Mouse (Mus musculus) lung, embryonic 15.5 days (tissue): ENCODE measurements at regions not wholly inside any gene's neighbourhood (a gene's known extent, or its start where the extent isn't known, plus 50 kb on each side); places are given as distances from the start of the nearest gene placed in this dataset.
"Not testable (repeated sequence)": the region's sequence is repeated elsewhere in the genome, so short reads cannot be mapped to it uniquely, and the experiment has no call there.

ENCODE experiments used
- ATAC-seq: fragments of 200-750 bp; cut with Nextera tagmentation; 2 replicates; pipeline ENCODE4 v1.8.0; 2017; ENCODE audit warnings: moderate number of reproducible peaks, borderline replicate concordance; ENCODE audit not compliant: low FRiP score, low TSS enrichment; ENCODE audit errors: extremely low read depth
- H3K27ac ChIP-seq: fragments of 300-500 bp; sonication (generic); 2 replicates; pipeline ENCODE4 v1.5.1; 2015; ENCODE audit warnings: moderate library complexity, mild to moderate bottlenecking, inconsistent platforms
- H3K27me3 ChIP-seq: fragments of 300-500 bp; sonication (generic); 2 replicates; pipeline ENCODE4 v1.6.1; 2015; ENCODE audit warnings: inconsistent platforms
- H3K36me3 ChIP-seq: fragments of 300-500 bp; sonication (generic); 2 replicates; pipeline ENCODE4 v1.6.1; 2015; ENCODE audit warnings: inconsistent platforms
- H3K4me1 ChIP-seq: fragments of 300-500 bp; sonication (generic); 2 replicates; pipeline ENCODE4 v1.6.1; 2015; ENCODE audit warnings: inconsistent platforms
- H3K4me2 ChIP-seq: fragments of 300-500 bp; sonication (generic); 2 replicates; pipeline ENCODE4 v1.6.1; 2015; ENCODE audit warnings: inconsistent platforms, mild to moderate bottlenecking, moderate library complexity
- H3K4me3 ChIP-seq: fragments of 300-500 bp; sonication (generic); 2 replicates; pipeline ENCODE4 v1.5.1; 2015; ENCODE audit warnings: mild to moderate bottlenecking, inconsistent platforms
- H3K9ac ChIP-seq: fragments of 300-500 bp; sonication (generic); 2 replicates; pipeline ENCODE4 v1.6.1; 2015; ENCODE audit warnings: inconsistent platforms
- H3K9me3 ChIP-seq: fragments of 300-500 bp; sonication (generic); 2 replicates; pipeline ENCODE4 v1.6.1; 2016; ENCODE audit warnings: inconsistent platforms
- WGBS: fragments of 180-500 bp; shearing (Covaris S2); methylation state at CpG from one replicate; pipeline ENCODE4 v1.1.7; 2015; 5-methylcytosine and 5-hydroxymethylcytosine counted together

GRCm38 (mm10) chr7:129750936-129751335 is 159.3 kb downstream of the Wdr11 start:
- no peak overlapping the region for H3K4me2 ChIP-seq
- H3K9me3 ChIP-seq = no peaks in the 10 kb centered on the region; the same call in 1 of the 2 replicates
- no peak overlapping the region for H3K9ac ChIP-seq
- H3K4me1 ChIP-seq = peaks cover 24% of the 10 kb centered on the region
- no peak for ATAC-seq
- H3K27me3 ChIP-seq = no peaks in the 10 kb centered on the region
- peak overlapping the region; percentile 25 for H3K27ac ChIP-seq
- no peaks in the 10 kb centered on the region for H3K36me3 ChIP-seq
- no peak overlapping the region for H3K4me3 ChIP-seq

- ATAC-seq = no peak
- H3K4me1 ChIP-seq = peaks cover 20% of the 10 kb centered on the region
- H3K4me3 ChIP-seq = no peak overlapping the region
- no peaks in the 10 kb centered on the region for H3K9me3 ChIP-seq
- H3K9ac ChIP-seq = no peak overlapping the region
- H3K27ac ChIP-seq = no peak overlapping the region
- no peak overlapping the region for H3K4me2 ChIP-seq
- H3K36me3 ChIP-seq = no peaks in the 10 kb centered on the region
- WGBS = 71% methylated on average over 5 of the region's 5 CpGs
- no peaks in the 10 kb centered on the region for H3K27me3 ChIP-seq
Measured at GRCm38 (mm10) chr7:129754737-129755136, 163.1 kb downstream of the Wdr11 start.

GRCm38 (mm10) chr7:129756138-129756537 is 164.5 kb downstream of the Wdr11 start:
- Histone ChIP-seq H3K36me3 (no peaks in the 10 kb centered on the region), H3K4me2 (no peak overlapping the region), H3K9ac (no peak overlapping the region), H3K4me3 (no peak overlapping the region), H3K27ac (peak overlapping the region; percentile 75), H3K27me3 (no peaks in the 10 kb centered on the region), H3K4me1 (peaks cover 13% of the 10 kb centered on the region), H3K9me3 (no peaks in the 10 kb centered on the region)
- ATAC-seq = peak; percentile 72
- WGBS = 32% methylated on average over 6 of the region's 6 CpGs

GRCm38 (mm10) chr7:129759848-129760247 is 168.2 kb downstream of the Wdr11 start:
- 78% methylated on average over 4 of the region's 4 CpGs for WGBS
- no peak for ATAC-seq

GRCm38 (mm10) chr7:129760386-129760785 is 168.7 kb downstream of the Wdr11 start:
- H3K4me2 ChIP-seq = no peak overlapping the region
- no peaks in the 10 kb centered on the region for H3K27me3 ChIP-seq
- no peaks in the 10 kb centered on the region for H3K9me3 ChIP-seq
- ATAC-seq = no peak
- peaks cover 30% of the 10 kb centered on the region for H3K4me1 ChIP-seq
- no peak overlapping the region for H3K4me3 ChIP-seq
- no peaks in the 10 kb centered on the region for H3K36me3 ChIP-seq
- 73% methylated on average over 2 of the region's 2 CpGs for WGBS
- no peak overlapping the region for H3K9ac ChIP-seq
- 0 out of 2 replicates have a peak overlapping the region, but pooled peaks have one; percentile 17 for H3K27ac ChIP-seq

More at GRCm38 (mm10) chr7:129759848-129760247, 168.2 kb downstream of the Wdr11 start:
- Histone ChIP-seq H3K4me3 (no peak overlapping the region), H3K4me2 (no peak overlapping the region), H3K27me3 (no peaks in the 10 kb centered on the region), H3K27ac (no peak overlapping the region), H3K36me3 (no peaks in the 10 kb centered on the region), H3K9ac (no peak overlapping the region), H3K4me1 (peaks cover 29% of the 10 kb centered on the region), H3K9me3 (no peaks in the 10 kb centered on the region)

GRCm38 (mm10) chr7:129763754-129764153 is 172.1 kb downstream of the Wdr11 start:
- Histone ChIP-seq H3K9ac (no peak overlapping the region), H3K27me3 (no peaks in the 10 kb centered on the region), H3K9me3 (no peaks in the 10 kb centered on the region), H3K27ac (0 out of 2 replicates have a peak overlapping the region, but pooled peaks have one; percentile 39), H3K4me1 (peaks cover 22% of the 10 kb centered on the region), H3K36me3 (no peaks in the 10 kb centered on the region), H3K4me2 (no peak overlapping the region), H3K4me3 (no peak overlapping the region)
- no peak for ATAC-seq
- 13% methylated on average over 5 of the region's 5 CpGs for WGBS

GRCm38 (mm10) chr7:129764456-129764970 is 172.8 kb downstream of the Wdr11 start:
- H3K36me3 ChIP-seq = no peaks in the 10 kb centered on the region
- no peak overlapping the region for H3K27ac ChIP-seq
- H3K27me3 ChIP-seq = no peaks in the 10 kb centered on the region
- H3K9me3 ChIP-seq = no peaks in the 10 kb centered on the region
- 85% methylated on average over 5 of the region's 5 CpGs for WGBS
- no peak overlapping the region for H3K9ac ChIP-seq
- peaks cover 22% of the 10 kb centered on the region for H3K4me1 ChIP-seq
- no peak for ATAC-seq
- no peak overlapping the region for H3K4me3 ChIP-seq
- H3K4me2 ChIP-seq = no peak overlapping the region

GRCm38 (mm10) chr7:129765681-129766080 is 174.0 kb downstream of the Wdr11 start:
- H3K4me2 ChIP-seq = no peak overlapping the region
- no peaks in the 10 kb centered on the region for H3K27me3 ChIP-seq
- H3K36me3 ChIP-seq = no peaks in the 10 kb centered on the region
- 87% methylated on average over 7 of the region's 7 CpGs for WGBS
- H3K4me3 ChIP-seq = no peak overlapping the region
- ATAC-seq = no peak
- no peak overlapping the region for H3K9ac ChIP-seq
- peaks cover 22% of the 10 kb centered on the region for H3K4me1 ChIP-seq
- no peak overlapping the region for H3K27ac ChIP-seq
- H3K9me3 ChIP-seq = no peaks in the 10 kb centered on the region

- 75% methylated on average over 6 of the region's 6 CpGs for WGBS
- H3K27ac ChIP-seq = no peak overlapping the region
Measured at GRCm38 (mm10) chr7:129766087-129766834, 174.6 kb downstream of the Wdr11 start.

GRCm38 (mm10) chr7:129769673-129770072 is 178.0 kb downstream of the Wdr11 start:
- WGBS = 44% methylated on average over 1 of the region's 1 CpGs
- H3K4me2 ChIP-seq, ATAC-seq, H3K9me3 ChIP-seq, H3K36me3 ChIP-seq, H3K4me3 ChIP-seq, H3K27me3 ChIP-seq, H3K9ac ChIP-seq, H3K27ac ChIP-seq: not testable (repeated sequence)
- peaks cover 33% of the 10 kb centered on the region for H3K4me1 ChIP-seq

More at GRCm38 (mm10) chr7:129766087-129766834, 174.6 kb downstream of the Wdr11 start:
- H3K4me3 ChIP-seq = no peak overlapping the region
- peaks cover 22% of the 10 kb centered on the region for H3K4me1 ChIP-seq
- H3K9ac ChIP-seq = no peak overlapping the region
- no peak overlapping the region for H3K4me2 ChIP-seq
- no peaks in the 10 kb centered on the region for H3K27me3 ChIP-seq
- no peaks in the 10 kb centered on the region for H3K9me3 ChIP-seq
- ATAC-seq = no peak
- no peaks in the 10 kb centered on the region for H3K36me3 ChIP-seq

- H3K36me3 ChIP-seq = no peaks in the 10 kb centered on the region
- H3K9ac ChIP-seq = no peak overlapping the region
- H3K27ac ChIP-seq = no peak overlapping the region
- ATAC-seq = no peak
- H3K27me3 ChIP-seq = no peaks in the 10 kb centered on the region
- no peaks in the 10 kb centered on the region for H3K9me3 ChIP-seq
- WGBS = 82% methylated on average over 2 of the region's 2 CpGs
- H3K4me1 ChIP-seq = peaks cover 27% of the 10 kb centered on the region
- no peak overlapping the region for H3K4me3 ChIP-seq
- H3K4me2 ChIP-seq = no peak overlapping the region
Measured at GRCm38 (mm10) chr7:129771876-129772275, 180.2 kb downstream of the Wdr11 start.

GRCm38 (mm10) chr7:129772540-129773331 is 181.1 kb downstream of the Wdr11 start:
- peak overlapping the region; percentile 50 for H3K27ac ChIP-seq
- peak; percentile 50 for ATAC-seq

More at GRCm38 (mm10) chr7:129772540-129773331, 181.1 kb downstream of the Wdr11 start:
- no peak overlapping the region for H3K4me2 ChIP-seq
- no peak overlapping the region for H3K9ac ChIP-seq
- H3K27me3 ChIP-seq = no peaks in the 10 kb centered on the region
- WGBS = 56% methylated on average over 11 of the region's 11 CpGs
- no peaks in the 10 kb centered on the region for H3K36me3 ChIP-seq
- no peak overlapping the region for H3K4me3 ChIP-seq
- H3K9me3 ChIP-seq = no peaks in the 10 kb centered on the region
- H3K4me1 ChIP-seq = peaks cover 27% of the 10 kb centered on the region
